Mouse (Mus musculus): ENCODE results near the gene Rps9. TPM values are rescaled to one million over a fixed set of nuclear protein-coding genes. Genes with fewer than 3 reads are reported as not detected.

The Rps9 gene
- total and polyA plus RNA-seq, 3 experiments: 2,959 to 5,555 (median 4,060) TPM

DNA sequence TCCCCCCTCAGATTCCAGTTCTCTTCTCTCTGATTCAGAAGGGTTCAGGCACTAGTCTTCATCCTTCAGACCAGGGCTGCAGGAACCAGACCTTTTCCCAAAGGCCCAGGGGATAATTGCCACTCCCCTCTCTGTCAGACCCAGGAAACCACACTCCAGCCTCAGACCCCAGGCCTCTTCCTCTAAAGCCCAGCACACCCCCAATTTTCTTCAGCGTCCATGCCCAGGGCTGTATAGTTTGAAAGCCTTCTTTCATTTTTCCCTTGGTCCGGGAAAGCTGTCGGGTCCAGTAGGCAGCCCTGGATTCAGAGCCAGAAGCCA is 28.6 kb upstream of the Rps9 start:
- dilution Hi-C loops (cut with MboI; ENCODE audit: extremely low pct_ligation_motif_present, extremely low pct_unique_long_range_greater_than_20kb, low sequenced_read_pairs) (no loop called here), in situ Hi-C loops (cut with MboI; ENCODE audit: low pct_ligation_motif_present, low pct_unique_long_range_greater_than_20kb, low sequenced_read_pairs) (no loop called here)
- DNase-seq (ENCODE audit: extremely low read depth): no peak
- no peak overlapping the region for H3K27ac ChIP-seq (ENCODE audit: insufficient read depth, low read depth)
- H3K9ac ChIP-seq (ENCODE audit: insufficient read depth, low read depth): no peak overlapping the region
- H3K4me1 ChIP-seq (ENCODE audit: control insufficient read depth in 1 of 2, insufficient read depth in 2 of 2): peaks cover 0 to 29% of the 10 kb centered on the region in 2 experiments; a peak in 2 of 4 replicates
- H3K9me3 ChIP-seq (replicated peaks; ENCODE audit: low read length): no peaks in the 10 kb centered on the region
- H3K4me2 ChIP-seq (ENCODE audit: insufficient read depth, low read depth, poor library complexity, severe bottlenecking): no peak overlapping the region
- no peaks in the 10 kb centered on the region for H3K79me2 ChIP-seq (replicated peaks; ENCODE audit: control insufficient read depth, extremely low read depth, insufficient read depth, poor library complexity, severe bottlenecking)
- H3K27me3 ChIP-seq (replicated peaks): no peaks in the 10 kb centered on the region
- TF ChIP-seq ZMIZ1 (IDR thresholded peaks at IDR 0.05; ENCODE audit: low read depth, low read length) (no peak), USF1 (IDR thresholded peaks at IDR 0.05; ENCODE audit: low read depth, low read length) (no peak), MEF2A (IDR thresholded peaks at IDR 0.05; ENCODE audit: borderline replicate concordance, low read depth, low read length) (no peak), HCFC1 (IDR thresholded peaks at IDR 0.05; ENCODE audit: low read depth, low read length) (no peak), TCF12 (IDR thresholded peaks at IDR 0.05; ENCODE audit: low read depth, low read length) (no peak), CHD2 (IDR thresholded peaks at IDR 0.05; ENCODE audit: low read length) (no peak), JUN (IDR thresholded peaks at IDR 0.05; ENCODE audit: insufficient read depth, low read depth, low read length) (no peak), NELFE (IDR thresholded peaks at IDR 0.05; ENCODE audit: low read depth, low read length) (no peak)
- no peak overlapping the region for H3K4me3 ChIP-seq (replicated peaks in 1 of 3; ENCODE audit: low read depth in 2 of 3, low read length in 2 of 3, poor library complexity in 1 of 3)
- peaks cover 0 to 38% of the 10 kb centered on the region in 2 experiments for H3K36me3 ChIP-seq (replicated peaks in 1 of 2; ENCODE audit: control insufficient read depth in 1 of 2, insufficient read depth in 1 of 2, low read length in 1 of 2)

DNA sequence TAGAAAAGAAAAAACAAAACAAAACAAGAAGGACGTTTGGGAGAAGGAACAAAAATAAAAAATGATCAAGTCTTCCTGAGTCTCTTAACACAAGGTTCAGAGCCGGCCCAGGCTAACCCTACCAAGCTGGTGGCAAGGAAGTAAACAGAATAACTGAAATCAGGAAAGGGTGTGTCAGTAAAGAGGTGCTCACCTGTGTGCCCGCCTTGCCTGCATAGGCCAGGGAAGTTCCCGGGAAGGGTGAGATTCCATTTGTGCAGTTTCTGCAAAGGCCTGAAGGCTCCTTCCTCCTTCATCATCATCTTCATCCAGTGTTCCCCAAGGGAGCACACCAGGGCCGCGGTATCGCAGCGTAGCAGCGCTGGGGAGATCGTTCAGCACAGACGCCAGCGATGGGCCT is 27.4 kb upstream of the Rps9 start:
- in situ Hi-C loops (cut with MboI; ENCODE audit: low pct_ligation_motif_present, low pct_unique_long_range_greater_than_20kb, low sequenced_read_pairs): no loop called here
- no peak overlapping the region for H3K4me2 ChIP-seq (ENCODE audit: insufficient read depth, low read depth, poor library complexity, severe bottlenecking)
- dilution Hi-C loops (cut with MboI; ENCODE audit: extremely low pct_ligation_motif_present, extremely low pct_unique_long_range_greater_than_20kb, low sequenced_read_pairs): no loop called here
- peaks cover 2 to 39% of the 10 kb centered on the region in 2 experiments for H3K36me3 ChIP-seq (replicated peaks in 1 of 2; ENCODE audit: control insufficient read depth in 1 of 2, insufficient read depth in 1 of 2, low read length in 1 of 2)
- H3K4me1 ChIP-seq (ENCODE audit: control insufficient read depth in 1 of 2, insufficient read depth in 2 of 2): peaks cover 0 to 31% of the 10 kb centered on the region in 2 experiments; a peak in 2 of 4 replicates
- DNase-seq (ENCODE audit: extremely low read depth): no peak
- H3K9ac ChIP-seq (ENCODE audit: insufficient read depth, low read depth): no peak overlapping the region
- H3K9me3 ChIP-seq (replicated peaks; ENCODE audit: low read length): no peaks in the 10 kb centered on the region
- H3K4me3 ChIP-seq (replicated peaks in 1 of 3; ENCODE audit: low read depth in 2 of 3, low read length in 2 of 3, poor library complexity in 1 of 3): no peak overlapping the region
- H3K79me2 ChIP-seq (replicated peaks; ENCODE audit: control insufficient read depth, extremely low read depth, insufficient read depth, poor library complexity, severe bottlenecking): no peaks in the 10 kb centered on the region
- no peaks in the 10 kb centered on the region for H3K27me3 ChIP-seq (replicated peaks)
- no peak overlapping the region for H3K27ac ChIP-seq (ENCODE audit: insufficient read depth, low read depth)
- TF ChIP-seq UBTF (IDR thresholded peaks at IDR 0.05; ENCODE audit: low read depth, low read length) (no peak), CHD1 (IDR thresholded peaks at IDR 0.05; ENCODE audit: low read depth, low read length) (no peak), MAZ (IDR thresholded peaks at IDR 0.05; ENCODE audit: low read depth, low read length) (no peak), TCF12 (IDR thresholded peaks at IDR 0.05; ENCODE audit: low read depth, low read length) (no peak), MAX (IDR thresholded peaks at IDR 0.05; ENCODE audit: low read length) (no peak), PAX5 (IDR thresholded peaks at IDR 0.05; ENCODE audit: low read length) (no peak), ELF1 (IDR thresholded peaks at IDR 0.05; ENCODE audit: low read depth, low read length) (no peak), CTCF (conservative IDR thresholded peaks at IDR 0.05 in 1 of 2, IDR thresholded peaks at IDR 0.05 in 1 of 2; ENCODE audit: low read depth in 2 of 2, low read length in 2 of 2) (no peak), CHD2 (IDR thresholded peaks at IDR 0.05; ENCODE audit: low read length) (no peak), MEF2A (IDR thresholded peaks at IDR 0.05; ENCODE audit: borderline replicate concordance, low read depth, low read length) (no peak), ETS1 (conservative IDR thresholded peaks at IDR 0.05; ENCODE audit: low read depth, low read length) (no peak)

All from CH12.LX (cell line).